Mouse (Mus musculus) lung, embryonic 16.5 days (tissue): ENCODE results near the gene Btbd11. TPM values are rescaled to one million over a fixed set of nuclear protein-coding genes. Genes with fewer than 3 reads are reported as not detected.

ENCODE experiments used
- ATAC-seq: fragments of 200-750 bp; cut with Nextera tagmentation; 2 replicates; pipeline ENCODE4 v1.8.0; 2017; ENCODE audit warnings: low read depth, mild to moderate bottlenecking, moderate library complexity
- H3K27ac ChIP-seq: fragments of 300-500 bp; sonication (generic); 2 replicates; pipeline ENCODE4 v1.5.1; 2014; ENCODE audit warnings: mild to moderate bottlenecking, control low read depth, low read length
- H3K27me3 ChIP-seq: fragments of 300-500 bp; sonication (generic); 2 replicates; pipeline ENCODE4 v1.6.1; 2014; ENCODE audit warnings: low read depth, low read length, mixed read lengths; ENCODE audit not compliant: control insufficient read depth, insufficient read depth
- H3K36me3 ChIP-seq: fragments of 300-500 bp; sonication (generic); 2 replicates; pipeline ENCODE4 v1.6.1; 2014; ENCODE audit warnings: low read length; ENCODE audit not compliant: control insufficient read depth, insufficient read depth
- H3K4me1 ChIP-seq: fragments of 300-500 bp; sonication (generic); replicated peaks from 2 replicates; pipeline ENCODE4 v1.6.1; 2014; ENCODE audit warnings: low read length, mixed read lengths; ENCODE audit not compliant: control insufficient read depth, insufficient read depth
- H3K4me2 ChIP-seq: fragments of 300-500 bp; sonication (generic); 2 replicates; pipeline ENCODE4 v1.6.1; 2014; ENCODE audit warnings: low read depth, low read length, control low read depth
- H3K4me3 ChIP-seq: fragments of 300-500 bp; sonication (generic); 2 replicates; pipeline ENCODE4 v1.5.1; 2014; ENCODE audit warnings: mild to moderate bottlenecking, low read length, control low read depth
- H3K9ac ChIP-seq: fragments of 300-500 bp; sonication (generic); 2 replicates; pipeline ENCODE4 v1.6.1; 2014; ENCODE audit warnings: low read length, control low read depth
- H3K9me3 ChIP-seq: fragments of 300-500 bp; sonication (generic); 2 replicates; pipeline ENCODE4 v1.6.1; 2016; ENCODE audit warnings: low read length; ENCODE audit not compliant: control insufficient read depth
- WGBS: fragments of 180-500 bp; shearing (Covaris S2); extraction: QIAGEN DNeasy Blood & Tissue Kit; methylation state at CpG from one replicate; pipeline ENCODE4 v1.1.7; 2014; 5-methylcytosine and 5-hydroxymethylcytosine counted together
- polyA plus RNA-seq: library from polyadenylated mRNA; unstranded; fragments of >200 nt; fragmentation: Nextera tagmentation; extraction: Ambion mirVana; gene quantifications from 2 replicates; pipeline ENCODE4 v1.2.1, GENCODE M21; 2015

Btbd11 gene
- polyA plus RNA-seq, 1 experiment from 2014 or later: 1.3 TPM

GRCm38 (mm10) chr10:85446700-85447099, 60.1 kb downstream of the Btbd11 start:
- 85% methylated on average over 1 of the region's 1 CpGs for whole genome bisulfite sequencing
- Histone ChIP-seq H3K36me3 (no peaks in the 10 kb centered on the region), H3K9ac (no peak overlapping the region), H3K27ac (no peak overlapping the region), H3K4me3 (no peak overlapping the region), H3K27me3 (no peaks in the 10 kb centered on the region), H3K4me2 (no peak overlapping the region), H3K4me1 (no peaks in the 10 kb centered on the region), H3K9me3 (no peaks in the 10 kb centered on the region)
- ATAC-seq: no peak

GRCm38 (mm10) chr10:85447869-85448268, 61.3 kb downstream of the Btbd11 start:
- 77% methylated on average over 2 of the region's 2 CpGs for WGBS
- no peak overlapping the region for H3K4me2 ChIP-seq
- no peak overlapping the region for H3K27ac ChIP-seq
- no peak overlapping the region for H3K9ac ChIP-seq
- no peaks in the 10 kb centered on the region for H3K9me3 ChIP-seq
- H3K27me3 ChIP-seq: no peaks in the 10 kb centered on the region
- no peak overlapping the region for H3K4me3 ChIP-seq
- H3K36me3 ChIP-seq: no peaks in the 10 kb centered on the region
- no peaks in the 10 kb centered on the region for H3K4me1 ChIP-seq
- ATAC-seq: no peak

- no peak overlapping the region for H3K4me2 ChIP-seq
- no peaks in the 10 kb centered on the region for H3K9me3 ChIP-seq
- H3K4me1 ChIP-seq: peaks cover 4% of the 10 kb centered on the region; the same call in 1 of the 2 replicates
- no peak overlapping the region for H3K9ac ChIP-seq
- H3K27me3 ChIP-seq: no peaks in the 10 kb centered on the region
- no peak overlapping the region for H3K27ac ChIP-seq
- no peaks in the 10 kb centered on the region for H3K36me3 ChIP-seq
- no peak overlapping the region for H3K4me3 ChIP-seq
- 32% methylated on average over 8 of the region's 8 CpGs for WGBS
- no peak for ATAC-seq
Measured at GRCm38 (mm10) chr10:85451629-85452368, 65.2 kb downstream of the Btbd11 start.

GRCm38 (mm10) chr10:85453221-85453775, 66.7 kb downstream of the Btbd11 start:
- Histone ChIP-seq H3K27me3 (no peaks in the 10 kb centered on the region), H3K4me1 (peaks cover 4% of the 10 kb centered on the region; the same call in 1 of the 2 replicates), H3K9ac (no peak overlapping the region), H3K4me3 (no peak overlapping the region), H3K27ac (no peak overlapping the region), H3K36me3 (no peaks in the 10 kb centered on the region), H3K4me2 (no peak overlapping the region), H3K9me3 (no peaks in the 10 kb centered on the region)
- 87% methylated on average over 2 of the region's 2 CpGs for WGBS
- no peak for ATAC-seq

GRCm38 (mm10) chr10:85455985-85456384, 69.4 kb downstream of the Btbd11 start:
- no peaks in the 10 kb centered on the region for H3K36me3 ChIP-seq
- WGBS: 66% methylated on average over 4 of the region's 4 CpGs
- H3K27ac ChIP-seq: no peak overlapping the region
- no peak overlapping the region for H3K4me2 ChIP-seq
- peaks cover 4% of the 10 kb centered on the region; the same call in 1 of the 2 replicates for H3K4me1 ChIP-seq
- no peak overlapping the region for H3K9ac ChIP-seq
- H3K27me3 ChIP-seq: no peaks in the 10 kb centered on the region
- no peak for ATAC-seq
- H3K4me3 ChIP-seq: no peak overlapping the region
- H3K9me3 ChIP-seq: no peaks in the 10 kb centered on the region

GRCm38 (mm10) chr10:85458744-85459344, 72.2 kb downstream of the Btbd11 start:
- Histone ChIP-seq H3K9me3 (no peaks in the 10 kb centered on the region), H3K27ac (no peak overlapping the region), H3K27me3 (no peaks in the 10 kb centered on the region), H3K9ac (no peak overlapping the region), H3K4me1 (peaks cover 4% of the 10 kb centered on the region; the same call in 1 of the 2 replicates), H3K4me3 (no peak overlapping the region), H3K36me3 (no peaks in the 10 kb centered on the region), H3K4me2 (no peak overlapping the region)
- ATAC-seq: peak; percentile 86
- WGBS: 26% methylated on average over 17 of the region's 17 CpGs

- no peak overlapping the region for H3K4me2 ChIP-seq
- 84% methylated on average over 10 of the region's 10 CpGs for WGBS
- no peak overlapping the region for H3K27ac ChIP-seq
- no peaks in the 10 kb centered on the region for H3K9me3 ChIP-seq
- no peaks in the 10 kb centered on the region for H3K4me1 ChIP-seq
- no peak overlapping the region for H3K4me3 ChIP-seq
- no peak for ATAC-seq
- H3K36me3 ChIP-seq: no peaks in the 10 kb centered on the region
- H3K9ac ChIP-seq: no peak overlapping the region
- H3K27me3 ChIP-seq: no peaks in the 10 kb centered on the region
Measured at GRCm38 (mm10) chr10:85460736-85461135, 74.1 kb downstream of the Btbd11 start.

- H3K4me1 ChIP-seq: no peaks in the 10 kb centered on the region
- no peak overlapping the region for H3K4me3 ChIP-seq
- 44% methylated on average over 6 of the region's 6 CpGs for WGBS
- H3K36me3 ChIP-seq: no peaks in the 10 kb centered on the region
- H3K9ac ChIP-seq: no peak overlapping the region
- no peaks in the 10 kb centered on the region for H3K27me3 ChIP-seq
- no peak for ATAC-seq
- H3K27ac ChIP-seq: no peak overlapping the region
- H3K4me2 ChIP-seq: no peak overlapping the region
- no peaks in the 10 kb centered on the region for H3K9me3 ChIP-seq
Measured at GRCm38 (mm10) chr10:85464152-85464551, 77.5 kb downstream of the Btbd11 start.

GRCm38 (mm10) chr10:85465516-85466408, 79.1 kb downstream of the Btbd11 start:
- 79% methylated on average over 13 of the region's 13 CpGs for WGBS
- Histone ChIP-seq H3K27ac (no peak overlapping the region), H3K9ac (no peak overlapping the region), H3K27me3 (no peaks in the 10 kb centered on the region), H3K4me3 (no peak overlapping the region), H3K36me3 (no peaks in the 10 kb centered on the region), H3K9me3 (no peaks in the 10 kb centered on the region), H3K4me1 (no peaks in the 10 kb centered on the region), H3K4me2 (no peak overlapping the region)
- no peak for ATAC-seq
